Mouse (Mus musculus): Measurements from ENCODE around the gene Ccnl2.

The Ccnl2 gene

DNA sequence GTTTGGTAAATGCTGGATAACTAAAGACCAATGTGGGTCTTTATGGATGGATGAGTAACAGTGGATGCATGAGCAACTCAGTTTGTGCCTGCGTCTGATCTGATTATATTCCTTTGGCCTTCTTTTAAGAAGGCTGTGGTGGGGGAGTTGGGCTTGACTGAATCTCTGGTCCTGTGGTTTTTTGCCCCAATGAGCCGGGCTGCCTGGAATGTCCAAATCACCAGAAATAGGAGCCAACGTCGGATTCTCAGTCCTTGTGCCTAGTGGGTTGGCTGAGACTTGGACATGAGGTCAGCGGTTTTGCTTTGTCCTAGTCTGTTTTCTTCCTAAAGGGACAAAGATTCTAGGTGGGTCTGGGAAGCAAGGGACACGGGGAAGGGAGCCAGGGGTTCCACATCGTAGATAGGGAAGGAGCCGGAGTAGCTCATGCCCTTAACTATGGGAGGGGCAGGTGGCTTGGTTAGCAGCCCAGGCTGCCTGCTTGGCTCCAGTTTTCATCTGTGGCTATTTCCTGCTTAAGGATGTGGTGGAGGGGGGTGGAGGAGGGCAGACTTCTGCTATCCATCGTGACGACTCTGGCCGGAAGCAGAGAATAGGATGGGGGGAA lies 25.2 kb downstream of the Ccnl2 start:
- peak; percentile 71 for DNase-seq (ENCODE audit: extremely low read depth, insufficient read length, low spot score)

DNA sequence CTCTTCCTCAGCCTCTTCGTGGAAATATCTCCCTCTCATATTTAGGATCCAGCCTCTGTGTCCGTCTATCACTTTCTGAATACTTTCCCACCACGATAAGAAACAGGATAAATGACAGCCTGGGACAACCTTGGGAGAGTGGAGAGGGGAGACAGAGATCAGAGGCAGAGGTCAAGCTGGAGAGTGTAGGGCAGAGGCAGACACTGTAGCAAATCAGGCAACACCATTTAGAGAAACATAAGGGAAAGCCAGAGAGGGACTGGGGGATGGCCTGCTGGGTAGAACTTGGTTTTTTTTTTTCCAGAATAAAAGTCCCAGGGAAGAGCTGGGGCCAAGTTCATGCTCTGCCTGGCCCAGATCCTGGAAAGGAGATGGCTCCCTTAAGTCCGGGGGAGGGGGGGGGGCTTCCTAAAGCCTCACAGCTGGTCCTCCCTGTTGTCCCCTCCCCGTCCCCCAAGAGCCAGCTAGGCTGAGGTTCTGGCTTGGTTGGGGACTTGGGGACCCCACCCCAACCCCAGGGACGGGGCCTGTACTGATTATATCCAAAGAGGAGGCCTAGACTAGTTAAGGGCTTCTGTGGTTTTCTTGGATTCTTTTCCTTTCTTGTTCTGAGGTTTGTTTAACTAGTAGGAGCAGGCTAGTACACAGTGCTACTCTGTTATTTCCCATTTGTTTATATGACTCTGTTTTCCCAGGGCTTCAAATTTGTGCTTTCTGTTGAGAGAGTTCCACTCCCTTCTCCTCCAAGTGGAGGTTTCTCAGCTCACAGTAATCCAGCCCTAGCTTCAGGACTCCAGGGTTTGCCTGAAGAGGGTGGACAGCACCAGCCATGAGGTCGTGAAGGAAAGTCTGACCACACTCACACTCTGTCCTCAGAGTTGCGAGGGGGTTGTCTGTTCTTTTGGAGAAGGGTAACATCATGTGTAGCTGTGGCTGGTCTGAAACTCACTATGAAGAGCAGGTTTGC lies 26.2 kb downstream of the Ccnl2 start:
- peak; percentile 64 for DNase-seq (ENCODE audit: extremely low read depth, insufficient read length, low spot score)

DNA sequence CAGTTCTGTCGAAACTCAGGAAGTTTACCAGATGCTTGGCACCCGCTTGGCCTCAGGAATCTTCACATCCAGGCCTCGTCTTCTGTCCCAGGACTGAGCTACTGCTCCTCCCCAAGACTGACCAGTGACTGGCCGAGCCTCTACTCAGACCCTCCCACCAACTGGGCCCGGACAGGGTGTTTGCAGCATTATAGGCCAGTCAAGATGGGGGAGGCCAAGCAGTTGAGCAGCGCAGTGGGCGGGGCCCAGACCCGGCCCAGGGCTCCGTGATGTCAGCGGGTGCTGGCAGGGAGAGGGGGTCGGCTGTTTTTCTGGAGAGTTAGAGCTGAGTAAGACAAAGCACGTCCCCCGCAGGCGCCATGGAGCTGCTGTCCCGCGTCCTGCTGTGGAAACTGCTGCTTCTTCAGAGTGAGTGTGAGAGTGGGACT lies 27.2 kb downstream of the Ccnl2 start, which contains the start of gene Mxra8:
Mxra8 (plus strand) TSS at position 198 of the 428 bp plus-strand sequence.
- DNase-seq (ENCODE audit: extremely low read depth, insufficient read length, low spot score), result peak; percentile 93

DNA sequence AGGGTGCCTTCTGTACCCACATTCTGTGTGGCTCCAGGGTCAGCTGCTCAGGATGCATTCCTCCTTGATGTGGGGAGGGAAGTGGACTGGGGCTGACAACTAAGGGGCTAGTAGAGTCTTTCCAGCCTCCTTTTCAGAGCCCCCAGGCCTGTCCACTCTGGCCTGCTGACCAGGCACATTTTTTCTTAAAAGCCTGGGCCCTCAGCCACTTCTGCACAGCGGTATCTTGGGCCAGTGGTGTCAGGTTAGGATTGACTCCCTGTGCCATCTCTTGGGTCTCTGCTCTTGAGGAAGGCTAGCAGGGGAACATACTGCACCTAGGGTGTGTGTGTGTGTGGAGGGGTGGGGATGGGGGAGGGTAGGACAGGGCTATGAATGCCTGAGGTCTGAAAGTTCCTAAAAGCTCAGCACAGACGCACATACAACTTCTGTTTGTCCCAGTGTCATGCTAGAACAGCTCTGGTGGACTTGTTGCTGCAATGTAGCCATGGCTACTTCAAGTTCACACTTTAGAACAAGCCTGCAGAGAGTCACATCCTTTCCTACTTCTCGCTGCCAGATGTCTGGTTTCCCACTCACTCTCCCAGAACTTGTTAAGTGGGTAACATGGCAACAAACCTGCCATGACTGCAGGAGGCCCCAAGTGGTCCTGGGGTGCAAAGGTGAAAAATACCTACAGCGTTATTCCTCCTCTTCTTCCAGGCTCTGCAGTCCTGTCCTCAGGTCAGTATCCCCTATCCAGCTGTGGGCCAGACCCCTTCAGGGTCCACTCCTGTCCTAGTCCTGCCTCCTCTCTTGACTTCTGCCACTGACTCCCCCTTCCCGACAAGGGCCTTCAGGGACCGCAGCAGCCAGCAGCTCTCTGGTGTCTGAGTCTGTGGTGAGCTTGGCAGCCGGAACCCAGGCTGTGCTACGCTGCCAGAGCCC lies 28.1 kb downstream of the Ccnl2 start:
- no peak for DNase-seq (ENCODE audit: extremely low read depth, insufficient read length, low spot score)

DNA sequence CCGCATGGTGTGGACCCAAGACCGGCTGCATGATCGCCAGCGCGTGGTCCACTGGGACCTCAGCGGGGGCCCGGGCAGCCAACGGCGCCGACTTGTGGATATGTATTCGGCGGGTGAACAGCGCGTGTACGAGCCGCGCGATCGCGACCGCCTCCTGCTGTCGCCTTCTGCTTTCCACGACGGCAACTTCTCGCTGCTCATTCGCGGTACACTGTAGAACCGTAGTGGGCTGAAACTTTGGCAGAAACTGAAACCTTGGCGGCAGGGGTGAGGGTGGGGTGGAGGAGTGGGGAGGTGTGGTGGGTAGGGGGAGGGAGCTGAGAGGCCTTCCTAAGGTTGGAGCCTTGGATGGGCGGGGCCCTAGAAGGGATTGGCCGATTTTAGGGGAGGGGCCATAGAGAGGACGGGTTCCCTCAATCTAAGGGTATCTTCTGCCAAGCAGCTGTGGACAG lies 28.7 kb downstream of the Ccnl2 start:
- DNase-seq (ENCODE audit: extremely low read depth, insufficient read length, low spot score), result no peak

DNA sequence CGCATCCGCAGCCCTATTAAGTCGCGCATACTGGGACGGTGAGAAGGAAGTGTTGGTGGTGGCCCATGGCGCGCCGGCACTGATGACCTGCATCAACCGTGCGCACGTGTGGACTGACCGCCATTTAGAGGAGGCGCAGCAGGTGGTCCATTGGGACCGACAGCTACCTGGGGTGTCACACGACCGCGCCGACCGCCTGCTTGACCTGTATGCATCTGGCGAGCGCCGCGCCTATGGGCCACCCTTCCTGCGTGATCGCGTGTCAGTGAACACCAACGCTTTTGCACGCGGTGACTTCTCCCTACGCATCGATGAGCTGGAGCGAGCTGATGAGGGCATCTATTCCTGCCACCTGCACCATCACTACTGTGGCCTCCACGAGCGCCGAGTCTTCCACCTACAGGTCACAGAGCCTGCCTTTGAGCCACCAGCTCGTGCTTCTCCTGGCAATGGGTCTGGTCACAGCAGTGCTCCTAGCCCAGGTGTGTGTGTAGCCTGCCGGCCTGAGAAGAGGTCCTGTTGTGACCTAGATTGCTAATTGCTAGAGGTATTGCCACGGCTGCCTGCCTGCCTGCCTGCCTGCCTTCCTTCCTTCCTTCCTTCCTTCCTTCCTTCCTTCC lies 29.5 kb downstream of the Ccnl2 start:
- DNase-seq (ENCODE audit: extremely low read depth, insufficient read length, low spot score), result no peak

DNA sequence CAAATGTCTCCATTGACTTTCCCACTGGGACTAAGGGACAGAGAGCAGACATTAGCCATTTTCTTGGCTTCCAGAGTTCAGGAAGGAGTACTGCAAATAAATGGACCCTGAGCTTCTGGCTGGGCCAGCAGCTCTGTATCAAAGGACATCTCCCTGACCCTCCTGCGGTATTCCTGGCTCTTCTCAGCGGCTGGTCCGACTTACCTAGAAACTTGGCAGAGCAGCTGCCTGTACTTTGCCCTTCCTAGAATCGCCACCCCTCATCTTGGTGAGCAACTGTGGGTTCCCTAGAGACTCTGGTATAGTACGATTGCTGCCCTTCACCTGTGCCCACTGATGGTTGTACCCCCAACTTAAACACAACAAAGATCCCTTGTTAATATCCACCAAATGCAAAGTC lies 30.9 kb downstream of the Ccnl2 start:
- DNase-seq (ENCODE audit: extremely low read depth, insufficient read length, low spot score), result no peak

DNA sequence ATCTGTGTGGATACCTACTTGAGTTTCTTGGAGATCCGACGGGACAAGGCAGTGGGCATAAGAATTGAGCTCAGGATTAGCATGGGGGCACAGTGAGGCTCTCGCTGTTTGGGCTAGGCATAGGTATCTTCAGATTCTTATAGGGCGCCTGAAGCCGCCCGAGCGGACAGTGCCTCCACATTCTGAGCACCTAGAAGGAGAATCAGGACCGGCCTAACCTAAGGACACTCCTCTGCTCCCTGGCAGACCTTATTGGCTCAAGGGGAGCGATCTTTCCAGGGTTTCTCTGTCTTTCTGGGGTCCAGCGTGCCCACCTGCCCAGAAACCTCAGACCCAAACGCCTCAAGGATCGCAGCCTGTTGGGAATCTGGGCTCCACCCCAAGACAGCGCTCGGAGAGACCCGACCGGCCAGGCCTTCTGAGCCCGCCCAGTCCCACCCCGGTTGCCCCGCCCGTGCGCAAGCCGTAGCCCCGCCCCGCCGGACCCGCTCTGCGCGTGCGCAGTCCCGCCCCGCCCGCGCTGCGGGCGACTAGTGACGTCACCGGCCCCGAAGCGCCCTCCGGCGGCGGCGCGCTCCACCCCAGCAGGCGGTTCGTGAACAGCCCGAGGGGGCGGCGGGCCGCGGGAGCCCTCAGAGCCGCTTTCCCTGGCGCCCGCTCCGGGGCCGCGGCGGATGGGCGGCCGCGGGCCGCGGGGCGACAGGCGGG lies 34.7 kb downstream of the Ccnl2 start, which contains the start of gene Dvl1:
Dvl1 (plus strand) TSS at position 532 of the 708 bp plus-strand sequence.
- DNase-seq (ENCODE audit: extremely low read depth, insufficient read length, low spot score), result peak; percentile 84

DNA sequence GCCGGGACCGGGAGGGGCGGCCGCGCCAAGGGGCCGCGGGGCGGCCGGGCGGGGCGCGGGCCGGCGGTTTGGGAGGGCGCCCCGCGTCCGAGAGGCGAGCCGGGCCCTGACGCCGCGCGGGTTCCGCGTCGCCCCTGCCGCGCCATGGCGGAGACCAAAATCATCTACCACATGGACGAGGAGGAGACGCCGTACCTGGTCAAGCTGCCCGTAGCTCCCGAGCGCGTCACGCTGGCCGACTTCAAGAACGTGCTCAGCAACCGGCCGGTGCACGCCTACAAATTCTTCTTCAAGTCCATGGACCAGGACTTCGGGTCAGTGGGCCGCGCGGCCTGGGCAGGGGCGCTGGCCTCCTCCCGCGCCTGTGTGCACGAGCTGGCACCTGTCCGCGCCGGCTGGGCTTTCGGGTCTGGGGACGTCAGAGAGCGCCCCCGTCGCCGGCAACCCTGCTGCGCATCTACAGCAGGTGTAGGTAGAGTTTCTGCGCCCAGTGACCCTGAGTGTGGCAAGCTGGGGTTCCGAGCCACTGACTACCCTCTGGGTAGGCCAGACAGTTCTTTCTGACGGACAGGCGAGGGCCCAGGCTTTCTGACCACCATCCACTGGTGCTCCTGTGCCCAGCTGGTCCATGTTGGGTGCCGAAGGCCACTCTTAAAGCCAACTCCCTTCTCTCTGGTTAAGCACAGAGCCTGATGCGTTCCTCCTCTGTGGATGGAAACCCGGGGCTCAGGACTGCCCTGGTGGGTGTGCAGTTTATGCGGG lies 35.5 kb downstream of the Ccnl2 start:
- peak; percentile 51 for DNase-seq (ENCODE audit: extremely low read depth, insufficient read length, low spot score)

DNA sequence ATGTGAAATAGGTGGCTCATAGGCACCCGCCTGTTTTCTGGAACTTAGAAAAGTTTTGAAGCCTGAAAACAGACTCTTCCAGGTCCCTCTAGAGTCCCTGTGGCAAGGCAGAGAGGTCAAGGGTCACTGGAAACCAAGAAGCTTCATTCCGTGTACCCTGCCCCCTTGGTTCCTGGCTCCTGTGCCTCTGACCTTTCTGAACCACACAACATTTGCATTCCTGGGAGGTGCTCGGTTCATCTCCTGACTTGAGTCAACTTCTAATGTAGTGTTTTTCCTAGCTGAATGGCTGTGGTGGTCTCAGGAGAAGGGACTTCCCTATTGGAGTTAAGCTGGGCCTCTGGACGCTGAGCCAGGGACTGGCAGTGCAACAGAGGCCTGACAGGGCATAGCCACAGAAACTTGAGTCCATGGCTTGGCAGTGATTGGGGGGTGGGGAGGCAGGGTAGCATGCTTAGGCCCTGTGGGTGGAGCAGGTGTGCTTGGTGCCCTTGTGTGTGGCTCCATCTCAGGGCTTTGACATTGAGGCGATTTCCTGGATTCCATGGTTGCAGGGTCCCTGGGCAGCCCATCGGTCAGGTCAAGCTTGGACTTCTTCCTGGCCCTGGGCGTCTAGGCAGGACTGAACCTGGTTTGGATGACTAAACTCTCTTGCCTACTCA lies 36.3 kb downstream of the Ccnl2 start:
- no peak for DNase-seq (ENCODE audit: extremely low read depth, insufficient read length, low spot score)

DNA sequence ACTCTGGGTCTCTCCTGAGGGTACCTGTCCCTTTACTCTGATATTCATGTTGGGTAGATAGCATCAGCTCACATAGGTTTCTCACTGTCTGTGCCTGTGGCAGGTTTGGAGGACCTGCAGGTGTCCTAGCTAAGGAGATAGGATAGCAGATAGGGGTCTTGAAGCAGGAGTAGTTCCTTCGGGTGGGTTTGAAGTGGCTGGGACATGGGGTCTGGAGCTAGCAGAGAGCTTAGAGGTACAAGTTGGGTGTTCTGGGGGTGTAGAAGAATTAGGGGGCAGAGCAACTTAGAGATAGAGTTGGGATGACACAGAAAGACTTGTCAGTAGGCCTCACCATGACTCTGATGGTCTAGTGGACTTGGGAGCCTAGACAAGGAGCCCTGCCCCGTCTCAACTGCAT lies 37.1 kb downstream of the Ccnl2 start:
- DNase-seq (ENCODE audit: extremely low read depth, insufficient read length, low spot score), result no peak

DNA sequence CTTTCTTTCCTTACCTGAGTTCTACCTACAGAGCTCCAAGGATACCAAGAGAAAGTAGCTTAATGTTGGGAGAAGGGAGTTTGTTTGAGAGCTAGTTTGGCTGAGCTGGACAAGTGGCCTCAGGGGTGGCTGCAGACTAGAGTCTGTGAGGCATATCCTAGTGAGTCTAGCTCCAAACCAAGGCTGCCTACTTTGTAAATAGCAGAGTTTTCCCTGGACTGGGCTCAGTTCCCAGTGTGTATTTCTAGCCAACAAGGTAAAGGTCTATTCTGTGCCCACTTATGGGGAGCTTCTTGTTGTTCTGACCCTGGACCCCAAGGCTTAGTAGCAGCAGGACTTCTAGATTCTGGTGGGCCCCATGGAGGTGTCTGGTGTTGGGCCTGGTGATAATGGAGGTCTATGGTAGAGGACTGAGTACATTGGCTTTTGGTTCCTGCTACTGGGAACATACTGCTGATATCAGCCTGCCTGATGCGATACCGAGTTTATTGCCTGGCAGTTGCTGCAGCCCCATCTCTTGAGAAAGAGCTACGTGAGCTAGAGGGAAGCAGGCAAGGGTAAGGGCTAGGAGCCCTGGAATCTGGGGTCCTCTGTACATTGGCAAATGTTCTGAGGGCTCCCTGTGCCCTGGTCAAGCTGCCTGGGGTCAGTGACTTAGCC lies 37.6 kb downstream of the Ccnl2 start:
- no peak for DNase-seq (ENCODE audit: extremely low read depth, insufficient read length, low spot score)

DNA sequence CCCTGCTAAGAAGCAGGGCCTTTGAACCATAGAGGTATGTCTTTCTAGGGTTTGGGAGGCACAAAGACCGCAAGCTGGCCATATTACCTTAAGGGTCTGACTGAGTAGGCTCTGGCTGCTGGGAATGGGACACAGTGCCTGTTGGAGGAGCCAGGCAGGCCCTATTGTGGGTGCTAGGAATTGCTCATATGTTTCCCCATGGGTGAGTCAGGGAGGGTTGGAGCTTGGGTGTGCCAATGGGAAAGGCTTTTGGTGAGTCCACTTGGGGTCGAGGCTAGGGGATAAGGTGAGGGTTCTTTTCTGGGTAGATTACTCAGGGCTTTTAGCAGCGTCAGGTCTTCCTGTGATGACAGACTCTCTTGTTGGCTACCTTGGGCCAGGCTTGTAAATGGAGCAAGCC lies 39.1 kb downstream of the Ccnl2 start:
- DNase-seq (ENCODE audit: extremely low read depth, insufficient read length, low spot score), result no peak

DNA sequence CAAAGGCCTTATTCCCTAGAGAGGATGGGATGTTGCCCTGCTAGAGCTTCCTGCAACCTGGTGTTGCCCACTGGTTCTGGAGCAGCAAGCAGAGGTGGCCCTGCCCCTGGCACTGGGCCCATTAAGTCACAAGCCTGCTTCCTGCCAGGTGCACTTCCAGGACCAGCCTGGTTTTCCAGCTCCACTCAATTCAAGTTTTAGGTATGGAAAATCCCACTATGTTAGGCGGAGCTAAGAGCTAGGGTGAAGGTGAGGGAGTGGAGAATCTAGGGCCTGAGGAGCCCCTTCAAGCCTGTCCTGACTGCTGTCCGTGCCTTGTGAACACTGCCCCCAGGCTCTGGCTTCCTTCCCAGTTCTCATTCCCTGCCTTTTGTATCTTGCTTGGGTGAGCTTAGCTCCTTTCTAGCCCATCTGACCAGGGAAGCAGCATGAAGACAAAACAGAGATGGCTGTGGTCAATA lies 39.7 kb downstream of the Ccnl2 start:
- DNase-seq (ENCODE audit: extremely low read depth, insufficient read length, low spot score), result no peak

DNA sequence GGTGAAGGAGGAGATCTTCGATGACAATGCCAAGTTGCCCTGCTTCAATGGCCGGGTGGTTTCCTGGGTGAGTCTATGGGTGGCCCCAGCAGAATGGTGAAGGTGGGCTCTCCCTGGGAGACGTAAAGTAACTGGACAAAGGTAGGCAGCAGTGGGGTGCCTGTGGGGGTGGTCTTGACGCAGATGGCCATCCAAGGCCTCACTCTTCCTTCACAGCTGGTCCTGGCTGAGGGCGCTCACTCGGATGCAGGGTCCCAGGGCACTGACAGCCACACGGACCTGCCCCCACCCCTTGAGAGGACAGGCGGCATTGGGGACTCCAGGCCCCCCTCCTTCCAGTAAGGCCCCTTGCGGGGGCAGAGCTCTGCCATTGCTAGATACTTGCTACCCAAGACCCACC lies 41.1 kb downstream of the Ccnl2 start:
- no peak for DNase-seq (ENCODE audit: extremely low read depth, insufficient read length, low spot score)

DNA sequence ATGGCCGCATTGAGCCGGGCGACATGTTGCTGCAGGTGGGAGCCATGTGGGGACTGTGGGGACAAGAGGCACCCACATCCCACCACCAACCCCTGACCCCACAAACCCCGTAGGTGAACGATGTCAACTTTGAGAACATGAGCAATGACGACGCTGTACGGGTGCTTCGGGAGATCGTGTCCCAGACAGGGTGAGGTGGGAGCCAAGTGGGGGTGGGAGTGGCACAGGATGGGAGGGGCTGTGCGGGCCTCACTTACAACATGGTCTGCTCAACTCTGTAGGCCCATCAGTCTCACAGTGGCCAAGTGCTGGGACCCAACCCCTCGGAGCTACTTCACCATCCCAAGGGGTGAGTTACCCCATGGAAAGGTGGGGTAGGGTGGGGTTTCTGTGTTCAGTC lies 42.7 kb downstream of the Ccnl2 start:
- DNase-seq (ENCODE audit: extremely low read depth, insufficient read length, low spot score), result no peak

DNA sequence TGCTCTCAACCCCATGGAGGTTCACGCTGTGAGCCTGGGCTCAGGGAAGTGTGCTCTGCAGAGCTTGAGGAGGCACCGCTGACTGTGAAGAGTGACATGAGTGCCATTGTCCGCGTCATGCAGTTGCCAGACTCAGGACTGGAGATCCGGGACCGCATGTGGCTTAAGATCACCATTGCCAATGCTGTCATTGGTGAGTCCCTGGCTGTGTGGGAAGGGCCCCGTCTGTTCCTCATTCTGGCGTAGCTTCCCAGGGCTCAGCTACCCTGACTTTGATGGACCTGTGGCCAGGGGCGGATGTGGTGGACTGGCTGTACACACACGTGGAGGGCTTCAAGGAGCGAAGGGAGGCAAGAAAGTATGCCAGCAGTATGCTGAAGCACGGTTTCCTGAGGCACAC lies 43.8 kb downstream of the Ccnl2 start:
- no peak for DNase-seq (ENCODE audit: extremely low read depth, insufficient read length, low spot score)

DNA sequence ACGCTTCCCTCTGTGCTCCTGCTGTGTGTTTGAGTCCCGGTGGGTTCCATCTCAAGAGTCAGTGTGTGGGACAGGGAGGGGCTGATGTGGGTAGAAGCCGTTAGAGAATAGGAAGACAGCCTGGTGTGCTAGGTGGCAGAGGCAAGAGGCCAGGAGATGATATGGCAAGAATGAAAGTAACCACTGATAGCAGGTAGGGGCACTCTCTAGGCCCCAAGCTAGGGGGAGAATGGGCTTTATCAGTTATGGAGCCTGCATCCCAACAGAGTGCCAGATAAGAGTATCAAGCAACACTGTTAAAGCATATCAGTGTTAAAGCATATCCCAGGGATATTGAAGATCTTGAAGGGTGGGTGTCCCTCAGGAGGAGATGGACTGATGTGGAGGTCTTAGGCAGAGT lies 44.6 kb downstream of the Ccnl2 start:
- DNase-seq (ENCODE audit: extremely low read depth, insufficient read length, low spot score), result no peak
